Mouse (Mus musculus) small intestine, adult 2 months (tissue): ENCODE data around the gene Cyfip2. TPM values are rescaled to one million over a fixed set of nuclear protein-coding genes. Genes with fewer than 3 reads are reported as not detected.

Experiments used
- H3K27ac ChIP-seq: fragments of 200-500 bp; 2 replicates; pipeline ENCODE4 v1.5.1; 2012; ENCODE audit warnings: low read depth, low read length, control low read depth, inconsistent platforms; ENCODE audit not compliant: insufficient read depth
- H3K27me3 ChIP-seq: fragments of 200-500 bp; 2 replicates; pipeline ENCODE4 v1.6.1; 2012; ENCODE audit warnings: mild to moderate bottlenecking, moderate library complexity, low read length, inconsistent platforms; ENCODE audit not compliant: control insufficient read depth, insufficient read depth
- H3K36me3 ChIP-seq: fragments of 200-500 bp; 2 replicates; pipeline ENCODE4 v1.6.1; 2012; ENCODE audit warnings: mild to moderate bottlenecking, low read length, control low read depth, inconsistent platforms; ENCODE audit not compliant: control insufficient read depth, insufficient read depth
- H3K4me1 ChIP-seq: fragments of 200-500 bp; 2 replicates; pipeline ENCODE4 v1.6.1; 2012; ENCODE audit warnings: low read length, inconsistent platforms, mixed read lengths; ENCODE audit not compliant: control insufficient read depth, insufficient read depth, insufficient read length
- H3K4me3 ChIP-seq: fragments of 200-500 bp; 2 replicates; pipeline ENCODE4 v1.5.1; 2012; ENCODE audit warnings: low read depth, mild to moderate bottlenecking, control low read depth, inconsistent platforms, low read length, moderate library complexity
- CTCF ChIP-seq: fragments of 200-500 bp; IDR thresholded peaks from 2 replicates; pipeline ENCODE4 v1.5.1; 2012; ENCODE audit warnings: low read depth, mild to moderate bottlenecking, control low read depth, inconsistent platforms, low read length, moderate library complexity, mixed read lengths; ENCODE audit not compliant: insufficient replicate concordance, insufficient read length; ENCODE audit errors: extremely low read depth
- POLR2A ChIP-seq: fragments of 200-500 bp; IDR thresholded peaks from 2 replicates; pipeline ENCODE4 v1.6.1; 2012; ENCODE audit warnings: low read depth, mild to moderate bottlenecking, control low read depth, inconsistent platforms, low read length, moderate library complexity
- WGBS: fragments of 180-500 bp; shearing (Covaris S2); methylation state at CpG from one replicate; pipeline ENCODE4 v1.1.7; 2018; 5-methylcytosine and 5-hydroxymethylcytosine counted together
- polyA plus RNA-seq: library from polyadenylated mRNA; depleted of rRNA; stranded (reverse); fragments of >200 nt; gene quantifications from 2 replicates; pipeline ENCODE4 v1.2.3, GENCODE M21; 2012

Cyfip2 gene
- polyA plus RNA-seq, 1 experiment, result 3.8 TPM

DNA sequence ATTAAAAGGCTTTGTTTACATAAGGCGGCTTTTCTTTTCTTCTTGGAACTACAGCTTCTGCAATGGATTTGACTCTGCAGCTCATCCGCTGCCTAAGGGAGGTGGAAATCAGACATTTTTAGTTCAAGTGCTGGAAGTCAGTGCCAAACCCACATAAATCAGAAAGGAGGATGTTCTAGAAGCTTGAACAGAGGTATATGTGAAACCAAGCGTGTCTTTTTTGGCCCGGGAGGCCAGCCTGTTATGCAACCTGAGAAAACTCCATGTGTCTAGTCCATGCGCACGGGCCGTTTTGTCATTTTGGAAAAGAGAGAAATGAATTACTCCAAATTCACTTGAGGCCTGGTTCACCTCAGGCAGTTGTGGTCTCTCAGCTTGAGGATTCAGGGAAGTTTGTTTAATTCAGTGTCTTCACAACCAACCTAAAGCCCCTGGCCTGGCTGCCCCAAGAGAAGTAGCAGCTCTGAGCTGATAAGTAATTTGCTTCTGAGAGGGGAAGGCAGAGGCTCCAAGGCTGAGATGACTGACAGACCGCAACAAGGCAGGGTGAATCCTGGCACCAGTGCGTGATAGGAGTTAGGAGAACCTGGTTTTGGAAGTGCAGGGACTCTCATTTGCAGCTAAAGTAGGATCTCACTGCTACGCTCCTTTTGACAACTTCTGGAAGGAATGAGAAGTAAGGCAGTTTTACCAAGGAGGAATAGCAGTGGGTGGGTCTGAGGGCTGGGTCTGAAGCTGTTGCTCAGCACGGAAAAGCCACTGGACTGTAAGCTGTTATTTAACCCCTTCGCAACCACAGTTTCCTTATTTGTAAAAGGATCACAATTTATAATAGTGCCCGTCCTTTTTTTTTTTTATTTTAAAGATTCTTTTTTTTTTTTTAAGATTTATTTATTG, 13.5 kb downstream of the Cyfip2 start:
- WGBS, result 60% methylated on average over 13 of the region's 13 CpGs
- TF ChIP-seq CTCF, result no peak
- Histone ChIP-seq H3K4me3 (no peak overlapping the region), H3K27ac (no peak overlapping the region), H3K27me3 (no peaks in the 10 kb centered on the region), H3K36me3 (no peaks in the 10 kb centered on the region), H3K4me1 (no peaks in the 10 kb centered on the region)

DNA sequence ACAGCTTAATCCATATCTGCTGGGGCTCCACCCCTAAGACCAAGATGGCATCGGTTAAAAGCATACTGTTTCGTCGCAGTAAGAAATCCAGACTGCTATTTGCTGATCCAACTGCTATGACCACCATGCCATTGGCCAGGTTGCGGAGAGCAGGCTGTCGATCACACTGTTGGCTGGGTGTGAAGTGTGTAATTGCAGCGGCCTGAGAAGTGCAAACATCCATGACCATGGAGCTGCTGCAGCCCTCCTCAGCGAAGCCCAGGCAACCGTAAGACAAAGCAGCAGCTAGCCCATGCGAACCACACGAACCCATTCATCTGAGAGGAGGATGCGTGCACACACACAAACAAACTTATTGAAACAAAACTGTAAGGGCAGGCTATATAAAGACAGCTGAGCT, 18.3 kb downstream of the Cyfip2 start:
- H3K36me3 ChIP-seq, result no peaks in the 10 kb centered on the region
- H3K4me1 ChIP-seq, result no peaks in the 10 kb centered on the region
- no peaks in the 10 kb centered on the region for H3K27me3 ChIP-seq
- WGBS, result 83% methylated on average over 11 of the region's 11 CpGs
- H3K4me3 ChIP-seq, result no peak overlapping the region
- H3K27ac ChIP-seq, result no peak overlapping the region
- no peak for TF ChIP-seq CTCF

DNA sequence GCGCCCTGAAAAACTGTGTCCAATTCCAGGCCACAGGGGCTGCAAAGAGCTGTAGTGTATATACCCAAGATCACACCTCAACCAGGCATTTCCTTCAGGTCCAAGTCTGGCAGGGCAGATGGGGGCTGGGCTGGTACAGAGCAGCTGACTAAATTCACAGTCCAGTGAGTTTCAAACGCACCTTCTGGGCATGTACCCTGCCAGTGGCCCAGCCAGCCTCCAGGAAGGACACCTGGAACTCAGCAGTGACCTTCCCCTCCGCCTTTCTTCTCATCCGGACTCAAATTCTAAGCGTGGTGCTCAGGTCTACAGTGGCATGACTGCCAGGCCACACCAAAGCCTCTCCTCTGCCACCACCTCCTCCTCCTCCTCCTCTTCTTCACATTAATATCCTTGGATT, 19.2 kb downstream of the Cyfip2 start:
- H3K27me3 ChIP-seq, result no peaks in the 10 kb centered on the region
- H3K36me3 ChIP-seq, result no peaks in the 10 kb centered on the region
- no peak overlapping the region for H3K4me3 ChIP-seq
- no peak overlapping the region for H3K27ac ChIP-seq
- H3K4me1 ChIP-seq, result no peaks in the 10 kb centered on the region
- no peak for TF ChIP-seq CTCF
- no peak for TF ChIP-seq POLR2A
- 87% methylated on average over 5 of the region's 5 CpGs for WGBS

DNA sequence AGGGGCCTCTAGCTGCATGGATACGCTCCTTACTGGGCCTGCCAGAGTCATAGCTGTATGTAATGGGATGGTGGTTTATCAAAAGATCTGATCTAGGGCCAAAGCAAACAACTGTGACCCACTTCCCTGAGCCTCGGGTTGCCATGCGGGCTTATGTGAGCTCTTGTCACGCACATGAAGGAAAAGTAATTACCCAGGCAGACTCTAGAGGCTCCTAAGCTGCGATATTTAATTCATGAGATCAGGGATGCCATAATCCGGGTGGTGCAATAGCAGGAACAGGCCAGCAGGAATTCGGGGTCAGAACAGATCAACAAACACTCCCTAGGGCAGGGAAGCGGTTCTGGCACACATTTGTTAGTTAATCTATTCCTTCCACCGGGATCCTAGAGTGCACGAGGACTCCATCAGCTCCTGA, 21.7 kb downstream of the Cyfip2 start:
- no peak for TF ChIP-seq POLR2A
- TF ChIP-seq CTCF, result no peak
- H3K4me1 ChIP-seq, result no peaks in the 10 kb centered on the region
- WGBS, result 43% methylated on average over 10 of the region's 10 CpGs
- no peak overlapping the region for H3K27ac ChIP-seq
- no peaks in the 10 kb centered on the region for H3K27me3 ChIP-seq
- no peak overlapping the region for H3K4me3 ChIP-seq
- H3K36me3 ChIP-seq, result no peaks in the 10 kb centered on the region

DNA sequence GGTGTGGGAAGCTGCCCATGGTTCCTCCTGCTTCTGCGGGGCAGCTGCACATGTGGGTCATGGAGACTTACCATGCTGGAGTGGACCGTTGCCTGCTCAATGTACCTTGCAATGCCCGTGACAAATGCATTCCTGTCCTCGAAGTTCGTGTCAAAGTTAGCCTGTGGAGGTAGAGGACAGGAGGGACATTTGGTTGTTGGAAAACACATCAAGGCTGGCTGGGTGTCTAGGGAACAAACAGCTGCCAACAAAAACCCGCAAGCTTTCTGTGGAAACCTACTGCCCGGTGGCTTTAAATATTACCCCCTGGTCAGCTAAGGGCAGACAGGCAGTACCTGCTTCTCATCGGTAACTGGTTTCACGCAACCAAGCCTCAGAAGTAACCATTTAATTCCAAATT, 23.1 kb downstream of the Cyfip2 start:
- no peak overlapping the region for H3K4me3 ChIP-seq
- no peaks in the 10 kb centered on the region for H3K36me3 ChIP-seq
- WGBS, result 88% methylated on average over 9 of the region's 9 CpGs
- H3K4me1 ChIP-seq, result no peaks in the 10 kb centered on the region
- no peak for TF ChIP-seq CTCF
- no peak overlapping the region for H3K27ac ChIP-seq
- H3K27me3 ChIP-seq, result no peaks in the 10 kb centered on the region

DNA sequence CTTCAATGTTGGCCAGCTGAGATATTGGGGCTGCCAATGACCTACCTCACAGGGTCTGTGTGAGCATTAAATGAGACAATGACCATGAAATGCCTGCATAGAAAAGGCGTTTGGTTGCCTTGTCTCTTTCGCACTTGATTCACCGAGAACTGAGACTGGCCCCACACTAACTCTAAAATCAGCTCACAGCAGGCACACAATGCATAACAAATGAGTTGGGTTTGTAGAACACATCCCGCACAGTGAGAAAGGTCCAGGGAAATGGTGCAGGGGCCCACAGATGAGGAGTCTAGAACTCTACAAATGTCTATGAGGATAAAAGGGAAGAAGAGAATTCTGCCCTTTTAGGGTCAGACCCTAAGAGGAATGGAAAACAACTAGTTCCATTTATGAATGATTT, 23.6 kb downstream of the Cyfip2 start:
- Histone ChIP-seq H3K4me3 (no peak overlapping the region), H3K4me1 (no peaks in the 10 kb centered on the region), H3K27ac (no peak overlapping the region), H3K36me3 (no peaks in the 10 kb centered on the region), H3K27me3 (no peaks in the 10 kb centered on the region)
- TF ChIP-seq CTCF (no peak), POLR2A (no peak)
- 91% methylated on average over 4 of the region's 4 CpGs for whole genome bisulfite sequencing

DNA sequence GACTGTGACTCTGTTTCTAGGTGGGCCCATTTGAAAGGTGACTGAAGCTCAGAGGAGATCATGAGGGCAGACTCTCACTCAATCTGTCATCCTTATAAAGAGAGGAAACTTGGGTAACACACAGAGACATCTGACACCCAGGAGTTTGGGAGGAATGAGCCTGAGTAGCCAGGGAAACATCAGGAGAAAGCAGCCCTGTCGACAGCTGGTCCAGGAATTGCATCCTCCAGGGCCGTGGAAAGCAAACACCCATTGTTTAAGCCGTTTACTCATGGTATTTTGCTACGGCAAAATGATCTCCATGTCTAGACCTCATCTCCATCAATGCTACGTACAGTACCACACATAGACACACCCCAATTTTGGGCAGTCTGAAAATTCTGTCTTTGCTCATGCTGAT, 24.6 kb downstream of the Cyfip2 start:
- no peak overlapping the region for H3K27ac ChIP-seq
- H3K36me3 ChIP-seq, result no peaks in the 10 kb centered on the region
- whole genome bisulfite sequencing, result 62% methylated on average over 5 of the region's 5 CpGs
- no peaks in the 10 kb centered on the region for H3K4me1 ChIP-seq
- TF ChIP-seq POLR2A, result no peak
- TF ChIP-seq CTCF, result no peak
- H3K4me3 ChIP-seq, result no peak overlapping the region
- H3K27me3 ChIP-seq, result no peaks in the 10 kb centered on the region
